Mouse (Mus musculus) G1E-ER4 (cell line): ENCODE results near the gene 1110051M20Rik. TPM values are rescaled to one million over a fixed set of nuclear protein-coding genes. Genes with fewer than 3 reads are reported as not detected.

ENCODE experiments used
- GATA1 ChIP-seq: IDR thresholded peaks from one replicate; pipeline ENCODE4 v1.8.0; 2012; ENCODE audit warnings: low read length, inconsistent platforms
- polyA plus RNA-seq: library from polyadenylated mRNA; stranded (reverse); fragments of >175 nt; gene quantifications from 2 replicates; pipeline ENCODE4 v1.2.3, GENCODE M21; 2012

1110051M20Rik gene
- polyA plus RNA-seq, 1 experiment = 0.08 TPM

GRCm38 (mm10) chr2:91460076-91460475 is 15.6 kb upstream of the 1110051M20Rik start:
- no peak for TF ChIP-seq GATA1

- TF ChIP-seq GATA1 = no peak
Observed at GRCm38 (mm10) chr2:91458673-91459391, 14.3 kb upstream of the 1110051M20Rik start.

- TF ChIP-seq GATA1 = no peak
Observed at GRCm38 (mm10) chr2:91458252-91458672, 13.8 kb upstream of the 1110051M20Rik start.

GRCm38 (mm10) chr2:91457656-91458251 is 13.2 kb upstream of the 1110051M20Rik start:
- TF ChIP-seq GATA1 = no peak

GRCm38 (mm10) chr2:91457259-91457655 is 12.8 kb upstream of the 1110051M20Rik start, which contains the start of gene Lrp4:
Lrp4 (plus strand) TSS chr2:91457511.
- TF ChIP-seq GATA1 = no peak

- TF ChIP-seq GATA1 = no peak
Observed at GRCm38 (mm10) chr2:91456491-91457100, 12.1 kb upstream of the 1110051M20Rik start.

- no peak for TF ChIP-seq GATA1
Observed at GRCm38 (mm10) chr2:91455826-91456225, 11.3 kb upstream of the 1110051M20Rik start.

- no peak for TF ChIP-seq GATA1
Observed at GRCm38 (mm10) chr2:91454434-91454833, 9.9 kb upstream of the 1110051M20Rik start.

GRCm38 (mm10) chr2:91453231-91454075 is 8.9 kb upstream of the 1110051M20Rik start:
- TF ChIP-seq GATA1 = no peak

- TF ChIP-seq GATA1 = no peak
Observed at GRCm38 (mm10) chr2:91452658-91453057, 8.2 kb upstream of the 1110051M20Rik start.

GRCm38 (mm10) chr2:91450316-91450715 is 5.8 kb upstream of the 1110051M20Rik start:
- no peak for TF ChIP-seq GATA1

GRCm38 (mm10) chr2:91449662-91450061 is 5.2 kb upstream of the 1110051M20Rik start:
- TF ChIP-seq GATA1 = no peak

GRCm38 (mm10) chr2:91442241-91442640 is 2.3 kb downstream of the 1110051M20Rik start:
- no peak for TF ChIP-seq GATA1

- no peak for TF ChIP-seq GATA1
Observed at GRCm38 (mm10) chr2:91441715-91442114, 2.8 kb downstream of the 1110051M20Rik start.

GRCm38 (mm10) chr2:91440686-91441085 is 3.8 kb downstream of the 1110051M20Rik start:
- no peak for TF ChIP-seq GATA1

GRCm38 (mm10) chr2:91439876-91440275 is 4.6 kb downstream of the 1110051M20Rik start:
- TF ChIP-seq GATA1 = no peak

GRCm38 (mm10) chr2:91439271-91439670 is 5.2 kb downstream of the 1110051M20Rik start:
- TF ChIP-seq GATA1 = no peak
